Comparison of ENCODE assay signal across 25 mouse cellular contexts in the genomic region with DNA sequence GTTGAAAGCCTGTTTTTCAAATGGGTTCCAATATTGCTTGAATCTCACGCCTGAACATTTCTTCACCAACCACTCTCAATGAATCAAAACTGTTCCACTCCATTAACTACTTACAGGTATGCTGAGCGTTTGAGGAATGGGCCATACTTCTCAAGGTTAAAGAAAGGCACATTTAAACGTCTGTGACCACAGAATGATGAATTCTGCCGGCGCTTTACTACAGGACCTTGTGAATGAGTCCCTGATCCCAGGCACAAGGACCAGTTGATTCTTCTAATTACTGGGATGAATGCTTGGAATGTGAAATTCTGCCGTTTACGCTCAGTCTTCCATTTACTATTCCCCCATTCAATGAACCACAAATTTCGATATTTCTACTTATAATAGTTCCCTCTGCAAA. TPM values are rescaled to one million over a fixed set of nuclear protein-coding genes. Genes with fewer than 3 reads are reported as not detected.
DNase-seq lines count a peak whose midpoint lies in the region; ATAC-seq and TF ChIP-seq lines count a peak whose summit lies in the region.
"Had no signal": no experiment of that assay in that cellular context is flagged by ENCODE, and none has a peak within 500 bp of the region (broad histone marks: within the 10 kb centered on the region; RNA-seq: fewer than 3 reads in every experiment).

No protein-coding gene starts in this region.

- no peaks in the 10 kb centered on the region for H3K4me1 ChIP-seq in lung, postnatal 0 days (ENCODE audit: insufficient read depth, low read depth, low read length)
- H3K4me1 ChIP-seq: embryonic facial prominence, embryonic 12.5 days; embryonic facial prominence, embryonic 15.5 days; heart, embryonic 12.5 days; heart, embryonic 15.5 days had no signal

- H3K27ac ChIP-seq in lung, postnatal 0 days (ENCODE audit: low read length): no peak overlapping the region
- H3K27ac ChIP-seq: embryonic facial prominence, embryonic 12.5 days; embryonic facial prominence, embryonic 15.5 days; heart, embryonic 15.5 days; hindbrain, embryonic 10.5 days; hindbrain, embryonic 13.5 days had no signal

- no peaks in the 10 kb centered on the region for H3K9me3 ChIP-seq in lung, postnatal 0 days (ENCODE audit: low read length)
- H3K9me3 ChIP-seq: embryonic facial prominence, embryonic 12.5 days; embryonic facial prominence, embryonic 15.5 days; heart, embryonic 12.5 days; heart, embryonic 15.5 days; hindbrain, embryonic 10.5 days; hindbrain, embryonic 13.5 days had no signal

- CTCF ChIA-PET in Patski (lab: Charles Lee): no interaction called here

- peak; percentile 52 for ATAC-seq in Patski
- no peak for ATAC-seq in lung, postnatal 0 days
- ATAC-seq: CD4-positive, CD25-positive, alpha-beta regulatory T cell, adult 4 months; forebrain, embryonic 14.5 days; forebrain, postnatal 0 days; hindbrain, embryonic 16.5 days had no signal

- H3K9ac ChIP-seq in lung, postnatal 0 days (replicated peaks; ENCODE audit: low read depth): no peak overlapping the region
- H3K9ac ChIP-seq: embryonic facial prominence, embryonic 12.5 days; embryonic facial prominence, embryonic 15.5 days; forebrain, postnatal 0 days; heart, embryonic 12.5 days; heart, embryonic 15.5 days; hindbrain, embryonic 13.5 days had no signal

- POLR2A ChIA-PET in Patski (lab: Charles Lee): no interaction called here

- H3K4me2 ChIP-seq in lung, postnatal 0 days (replicated peaks; ENCODE audit: low read depth, low read length): no peak overlapping the region
- H3K4me2 ChIP-seq: embryonic facial prominence, embryonic 12.5 days; embryonic facial prominence, embryonic 15.5 days; heart, embryonic 12.5 days; heart, embryonic 15.5 days; hindbrain, embryonic 13.5 days had no signal

- H3K36me3 ChIP-seq in lung, postnatal 0 days (ENCODE audit: insufficient read depth, low read length): no peaks in the 10 kb centered on the region
- H3K36me3 ChIP-seq: embryonic facial prominence, embryonic 12.5 days; embryonic facial prominence, embryonic 15.5 days; heart, embryonic 12.5 days; heart, embryonic 15.5 days; hindbrain, embryonic 10.5 days; hindbrain, embryonic 13.5 days had no signal

- 84% methylated on average over 8 of the region's 8 CpGs for WGBS in lung, postnatal 0 days

- H3K4me3 ChIP-seq in lung, postnatal 0 days (ENCODE audit: low read depth, low read length): no peak overlapping the region
- H3K4me3 ChIP-seq: embryonic facial prominence, embryonic 12.5 days; embryonic facial prominence, embryonic 15.5 days; heart, embryonic 12.5 days; heart, embryonic 15.5 days; hindbrain, embryonic 10.5 days; hindbrain, embryonic 13.5 days had no signal

- no peak for TF ChIP-seq EP300 in lung, postnatal 0 days (IDR thresholded peaks at IDR 0.05)

- in situ Hi-C loops in Patski (cut with MboI; ENCODE audit: low pct_unique_long_range_greater_than_20kb): no loop called here

- H3K27me3 ChIP-seq in Patski: no peaks in the 10 kb centered on the region
- H3K27me3 ChIP-seq in lung, postnatal 0 days (replicated peaks; ENCODE audit: insufficient read depth, low read length): no peaks in the 10 kb centered on the region
- H3K27me3 ChIP-seq: embryonic facial prominence, embryonic 12.5 days; embryonic facial prominence, embryonic 15.5 days; heart, embryonic 12.5 days; heart, embryonic 15.5 days; hindbrain, embryonic 13.5 days had no signal

- DNase-seq in kidney, adult 9 months: peak; percentile 21
- DNase-seq in kidney, postnatal 10 days: no peak
- peak; percentile 84 for DNase-seq in Muller cell, postnatal 12 days (ENCODE audit: inconsistent ontology term)
- DNase-seq in Patski (ENCODE audit: low read depth, low spot score): no peak
- DNase-seq in lung, postnatal 0 days (ENCODE audit: low spot score): no peak
- no peak for DNase-seq in spleen, adult 12 weeks (ENCODE audit: low spot score)
- DNase-seq: adrenal gland, postnatal 10 days; adrenal gland, postnatal 36 days; cerebellum, adult 18-20 months; cerebellum, adult 9-10 months; cerebellum, postnatal 14 days; forebrain, postnatal 0 days; gastrocnemius, postnatal 25 days; heart, adult 18-20 months; heart, postnatal 10 days; heart, postnatal 36 days had no signal

- TF ChIP-seq CTCF in Patski (IDR thresholded peaks at IDR 0.05): no peak
- TF ChIP-seq CTCF in lung, postnatal 0 days (IDR thresholded peaks at IDR 0.05): no peak

RNA-seq across cellular contexts. Expression of a gene that starts 50.0 kb away (rescaled TPM):
- polyA plus RNA-seq in Patski (2021): 38.3 TPM
- polyA plus RNA-seq in lung, postnatal 0 days (2015; fragmentation: Nextera tagmentation; extraction: Ambion mirVana): 21.4 and 23.7 TPM in 2 replicates

Comparison
In these comparisons a context has a peak if more than half of its experiments do, and no peak if none do; other contexts are left out.
1. DNase-seq: peak in kidney, adult 9 months (single experiment) and Muller cell, postnatal 12 days (single experiment); none in kidney, postnatal 10 days (single experiment), Patski (single experiment), lung, postnatal 0 days (single experiment) and spleen, adult 12 weeks (single experiment).